Mouse (Mus musculus) left cerebral cortex, postnatal 14 days (tissue): ENCODE measurements at regions not wholly inside any gene's neighbourhood (a gene's known extent, or its start where the extent isn't known, plus 50 kb on each side); places are given as distances from the start of the nearest gene placed in this dataset.

Experiments used
- DNase-seq, 2 experiments: peaks; one replicate each; pipeline ENCODE4 v3.0.0; 2021 to 2022; ENCODE audit warnings: low spot score in 2 of 2, mixed read lengths in 1 of 2
- intact Hi-C: fragments of 180-260 bp; cut with DNase I; formaldehyde crosslinking; loops from one replicate; pipeline ENCODE4 v1.15.1; 2025

DNA sequence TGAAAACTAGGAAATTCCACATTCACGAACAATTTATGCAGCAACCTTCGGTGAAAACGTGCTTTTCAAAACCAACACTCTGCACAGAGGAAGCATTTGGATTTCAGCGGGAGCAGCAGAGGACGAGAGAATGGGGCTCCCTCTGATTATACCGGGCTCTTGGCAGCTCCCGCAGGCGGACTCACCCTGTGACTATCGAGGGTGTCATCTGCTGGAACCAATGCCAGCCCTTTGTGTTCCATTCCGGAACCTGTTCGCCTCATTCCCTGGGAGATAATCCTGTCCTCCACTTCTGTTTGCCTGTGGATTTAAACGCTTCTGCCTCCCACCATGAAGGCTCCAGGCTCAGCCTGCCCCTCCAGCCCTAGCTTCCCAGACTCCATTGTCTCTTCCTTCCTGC, 77.1 kb downstream of the Utp18 start:
- intact Hi-C loops = no loop called here
- DNase-seq = no peak

- DNase-seq = no peak
- intact Hi-C loops = no loop called here
Observed at GRCm38 (mm10) chr11:93807205-93807604, 78.4 kb downstream of the Utp18 start.

GRCm38 (mm10) chr11:93771143-93771940, 114.2 kb downstream of the Utp18 start:
- intact Hi-C loops = no loop called here
- no peak for DNase-seq

DNA sequence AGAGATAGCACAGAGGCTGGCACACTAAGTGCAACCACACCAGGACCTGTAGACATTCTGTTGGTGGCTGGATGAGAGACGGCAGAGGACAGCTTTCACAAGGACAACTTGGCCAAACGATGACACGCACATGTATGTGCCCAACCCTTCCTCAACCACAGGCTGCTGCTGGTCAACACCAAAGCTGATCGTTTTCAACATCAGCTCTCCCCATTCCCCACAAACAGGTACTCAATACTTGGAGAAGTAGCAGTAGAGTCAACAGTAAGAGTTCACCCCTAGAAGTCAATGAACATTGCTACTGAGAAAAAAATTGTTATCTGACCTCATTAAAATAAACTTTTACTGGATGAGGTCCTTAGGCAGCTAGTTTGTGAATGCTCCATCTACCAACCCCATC, 119.6 kb downstream of the Utp18 start:
- no peak for DNase-seq
- intact Hi-C loops = no loop called here

GRCm38 (mm10) chr11:93762832-93763530, 122.6 kb downstream of the Utp18 start:
- intact Hi-C loops = loop anchor here (2.0 to 5.0 kb wide), 2 partner anchors 50 to 94 kb away; no protein-coding TSS in a partner anchor

DNA sequence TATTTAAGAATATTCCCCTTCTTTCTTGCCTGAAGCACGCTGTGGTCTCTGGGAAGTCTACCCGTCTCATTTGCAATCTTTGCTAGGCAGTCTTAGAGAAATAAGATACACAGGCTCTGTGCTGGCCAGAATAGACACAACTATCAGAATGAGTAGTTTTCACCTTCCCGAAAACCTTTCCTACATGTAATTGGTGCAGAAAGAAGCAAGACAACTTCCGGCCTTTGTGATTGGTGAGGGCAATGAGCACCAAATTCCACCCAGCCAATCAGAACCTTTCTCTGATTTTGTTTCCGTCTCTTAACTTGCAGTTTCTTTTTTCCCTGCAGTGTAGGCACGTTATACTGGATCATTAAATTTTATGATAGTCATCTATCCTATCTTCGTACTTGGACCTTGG, 127.7 kb downstream of the Utp18 start:
- no peak for DNase-seq
- intact Hi-C loops = no loop called here

More at GRCm38 (mm10) chr11:93762832-93763530, 122.6 kb downstream of the Utp18 start:
- peak; percentile 73 to 80 for DNase-seq

DNA sequence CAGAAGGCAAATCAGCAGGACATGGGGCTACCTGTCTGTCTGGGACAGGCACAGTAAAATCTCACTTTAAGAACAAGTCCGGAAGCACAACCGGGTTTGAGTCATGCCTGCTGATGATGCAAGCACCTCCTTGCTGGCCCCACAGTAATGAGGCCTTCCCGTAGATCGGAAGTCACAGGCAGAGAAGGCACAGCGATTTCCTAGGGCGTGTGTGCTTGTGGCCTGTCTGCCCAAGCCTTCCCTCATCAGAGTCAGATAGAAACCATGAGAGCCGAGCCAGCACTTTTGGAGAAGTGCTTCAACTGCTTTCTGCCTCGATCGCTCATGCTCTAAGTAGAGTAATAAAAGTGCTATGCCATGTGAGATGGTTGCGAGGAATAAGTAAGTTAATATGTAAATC, 148.9 kb downstream of the Utp18 start:
- no peak for DNase-seq
- intact Hi-C loops = no loop called here

- no peak for DNase-seq
- intact Hi-C loops = no loop called here
Observed at GRCm38 (mm10) chr11:93733568-93734185, 151.9 kb downstream of the Utp18 start.

DNA sequence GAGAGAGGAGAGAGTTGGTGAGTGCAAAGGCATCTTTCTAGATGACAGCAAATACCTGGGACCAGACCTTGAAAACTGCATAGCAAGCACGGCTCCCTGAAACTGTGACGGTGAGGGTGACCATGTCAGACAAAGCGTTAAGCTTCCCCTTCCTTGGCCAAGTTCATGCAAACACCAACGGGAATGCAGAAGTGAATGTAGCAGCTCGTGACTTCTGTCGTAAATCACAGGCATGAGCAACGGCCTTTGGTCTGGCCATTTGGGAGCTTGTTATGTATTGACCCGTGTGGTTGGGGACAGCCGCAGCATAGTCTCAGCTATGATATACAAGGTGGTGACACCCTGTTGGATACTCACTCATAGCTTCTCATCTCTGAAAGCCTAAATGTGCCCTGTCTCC, 156.4 kb downstream of the Utp18 start:
- intact Hi-C loops = no loop called here
- no peak for DNase-seq

GRCm38 (mm10) chr11:93725242-93725641, 160.3 kb downstream of the Utp18 start:
- no peak for DNase-seq
- intact Hi-C loops = no loop called here

GRCm38 (mm10) chr11:93719141-93719540, 166.4 kb downstream of the Utp18 start:
- DNase-seq = no peak
- intact Hi-C loops = no loop called here

- DNase-seq = no peak
- intact Hi-C loops = no loop called here
Observed at GRCm38 (mm10) chr11:93709686-93710085, 175.9 kb downstream of the Utp18 start.

GRCm38 (mm10) chr11:93696982-93697541, 188.5 kb downstream of the Utp18 start:
- DNase-seq = no peak
- intact Hi-C loops = no loop called here

GRCm38 (mm10) chr11:93696096-93696890, 189.3 kb downstream of the Utp18 start:
- intact Hi-C loops = no loop called here
- no peak for DNase-seq

DNA sequence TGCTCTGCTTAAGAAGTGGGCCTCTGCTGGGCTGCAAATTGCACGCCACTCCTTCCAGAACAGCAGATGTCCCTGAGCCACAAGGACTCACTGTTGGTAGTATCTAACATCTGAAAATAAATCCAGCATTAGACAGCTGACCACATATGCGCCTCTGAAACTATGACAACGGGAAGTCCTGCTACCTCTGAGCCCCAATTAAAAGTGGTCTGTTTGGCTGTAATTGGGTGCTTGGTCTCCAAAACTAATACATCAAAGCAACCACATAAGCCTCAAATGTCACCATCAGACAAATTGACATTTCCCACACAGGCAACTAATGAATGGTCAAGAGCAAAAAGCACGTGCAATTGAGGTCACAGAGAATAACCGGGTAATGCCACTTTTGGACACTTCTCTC, 201.9 kb downstream of the Utp18 start:
- peak in 1 of 2 experiments; percentile 18 for DNase-seq
- intact Hi-C loops = no loop called here

DNA sequence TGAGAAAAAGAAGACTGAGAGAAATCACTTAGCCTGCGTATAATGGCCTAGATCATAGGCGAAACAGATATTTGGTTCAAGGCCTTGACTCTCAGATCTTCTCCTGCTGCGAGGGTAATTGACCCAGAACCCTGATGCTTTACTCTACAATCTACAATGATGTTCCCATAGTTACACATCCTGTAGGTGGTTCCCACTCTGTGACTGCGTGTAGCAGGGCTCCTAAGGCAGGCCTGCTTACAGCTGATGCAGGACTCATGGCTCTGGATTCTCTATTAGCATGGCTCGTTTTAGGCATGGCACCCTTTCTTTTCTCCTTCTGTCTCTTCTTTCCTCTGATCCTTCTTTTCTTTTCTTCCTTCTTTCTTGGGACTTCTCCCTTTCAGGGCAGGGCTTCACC, 209.3 kb downstream of the Utp18 start:
- intact Hi-C loops = no loop called here
- no peak for DNase-seq

DNA sequence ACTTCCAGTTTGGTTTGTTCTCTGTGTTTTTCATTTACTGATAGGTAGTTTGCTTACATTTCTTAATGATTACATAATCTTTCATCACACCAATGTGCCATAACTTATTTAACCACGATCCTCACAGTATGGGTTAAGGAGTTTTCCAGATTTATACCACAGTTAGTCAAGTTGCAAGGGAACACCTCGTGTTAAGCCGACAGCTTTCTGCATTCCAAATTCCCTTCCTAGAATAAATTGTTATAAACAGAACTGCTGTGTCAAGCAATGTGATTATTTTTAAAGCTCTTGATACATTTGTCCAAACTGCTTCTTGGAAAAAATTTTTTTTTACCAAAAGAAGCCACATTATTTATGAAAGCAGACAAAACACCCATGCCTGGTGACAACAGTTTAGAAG, 213.5 kb downstream of the Utp18 start:
- DNase-seq = no peak
- intact Hi-C loops = no loop called here

GRCm38 (mm10) chr11:93661657-93662056, 223.9 kb downstream of the Utp18 start:
- no peak for DNase-seq
- intact Hi-C loops = no loop called here

- peak in 1 of 2 experiments; percentile 17 for DNase-seq
- intact Hi-C loops = no loop called here
Observed at GRCm38 (mm10) chr11:93660379-93660778, 225.2 kb downstream of the Utp18 start.
